Mouse (Mus musculus): ENCODE results near the gene Lipt2. TPM values are rescaled to one million over a fixed set of nuclear protein-coding genes. Genes with fewer than 3 reads are reported as not detected.

The Lipt2 gene
- total and polyA plus RNA-seq, 2 experiments from 2014 or later, result 16.6 to 17.1 TPM

GRCm38 (mm10) chr7:100181614-100182013 lies 22.5 kb downstream of the Lipt2 start:
- TF ChIP-seq CTCF (IDR thresholded peaks at IDR 0.05), result no peak
- H3K27ac ChIP-seq (ENCODE audit: low read depth, low read length), result no peak overlapping the region
- no peaks in the 10 kb centered on the region for H3K9me3 ChIP-seq (ENCODE audit: low read length)
- no peak overlapping the region for H3K4me3 ChIP-seq (ENCODE audit: low read depth, low read length)
- whole genome bisulfite sequencing, result 75% methylated on average over 3 of the region's 3 CpGs
- no peaks in the 10 kb centered on the region for H3K36me3 ChIP-seq (ENCODE audit: insufficient read depth, low read length)
- no peaks in the 10 kb centered on the region for H3K4me1 ChIP-seq (ENCODE audit: insufficient read depth, low read length)
- ATAC-seq (ENCODE audit: low FRiP score) (no peak), DNase-seq (ENCODE audit: low spot score) (no peak)
- no peak overlapping the region for H3K9ac ChIP-seq (replicated peaks; ENCODE audit: low read length, poor library complexity, severe bottlenecking)
- H3K4me2 ChIP-seq (ENCODE audit: low read depth, low read length, poor library complexity, severe bottlenecking), result no peak overlapping the region
- H3K27me3 ChIP-seq (ENCODE audit: insufficient read depth, low read length), result peaks cover 26% of the 10 kb centered on the region

GRCm38 (mm10) chr7:100182388-100182787 lies 23.3 kb downstream of the Lipt2 start:
- Histone ChIP-seq H3K9me3 (ENCODE audit: low read length) (no peaks in the 10 kb centered on the region), H3K27me3 (ENCODE audit: insufficient read depth, low read length) (peaks cover 23% of the 10 kb centered on the region), H3K4me1 (ENCODE audit: insufficient read depth, low read length) (no peaks in the 10 kb centered on the region), H3K9ac (replicated peaks; ENCODE audit: low read length, poor library complexity, severe bottlenecking) (no peak overlapping the region), H3K27ac (ENCODE audit: low read depth, low read length) (no peak overlapping the region), H3K4me2 (ENCODE audit: low read depth, low read length, poor library complexity, severe bottlenecking) (no peak overlapping the region), H3K36me3 (ENCODE audit: insufficient read depth, low read length) (no peaks in the 10 kb centered on the region), H3K4me3 (ENCODE audit: low read depth, low read length) (no peak overlapping the region)
- no peak for TF ChIP-seq CTCF (IDR thresholded peaks at IDR 0.05)
- ATAC-seq (ENCODE audit: low FRiP score) (no peak), DNase-seq (ENCODE audit: low spot score) (no peak)
- 79% methylated on average over 3 of the region's 3 CpGs for WGBS

DNA sequence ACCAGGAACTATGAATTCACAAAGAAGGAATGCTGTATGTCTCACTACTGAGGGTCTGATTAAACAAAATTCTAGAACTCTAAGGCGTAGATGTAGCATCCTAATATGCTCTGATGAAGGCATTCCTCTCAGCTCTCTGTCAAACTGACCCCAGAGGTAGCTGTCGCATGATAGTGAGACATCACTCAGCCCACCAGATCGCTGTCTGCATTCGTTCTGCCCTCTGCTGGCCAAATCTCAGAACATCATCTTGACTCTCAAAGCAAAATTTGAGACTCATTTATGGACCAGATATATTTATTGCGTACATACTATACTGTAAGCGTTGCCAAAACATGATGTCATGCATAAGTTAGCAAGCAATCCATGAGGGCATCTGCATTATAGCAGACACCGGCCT lies 28.5 kb downstream of the Lipt2 start:
- Histone ChIP-seq H3K4me2 (ENCODE audit: low read depth, low read length, poor library complexity, severe bottlenecking) (no peak overlapping the region), H3K9me3 (ENCODE audit: low read length) (no peaks in the 10 kb centered on the region), H3K27me3 (ENCODE audit: insufficient read depth, low read length) (no peaks in the 10 kb centered on the region), H3K4me1 (ENCODE audit: insufficient read depth, low read length) (no peaks in the 10 kb centered on the region), H3K9ac (replicated peaks; ENCODE audit: low read length, poor library complexity, severe bottlenecking) (no peak overlapping the region), H3K36me3 (ENCODE audit: insufficient read depth, low read length) (no peaks in the 10 kb centered on the region), H3K27ac (ENCODE audit: low read depth, low read length) (no peak overlapping the region), H3K4me3 (ENCODE audit: low read depth, low read length) (no peak overlapping the region)
- WGBS, result 23% methylated on average over 7 of the region's 7 CpGs
- peak; percentile 90 for TF ChIP-seq CTCF (IDR thresholded peaks at IDR 0.05)
- ATAC-seq (ENCODE audit: low FRiP score) (no peak), DNase-seq (ENCODE audit: low spot score) (peak; percentile 54)

GRCm38 (mm10) chr7:100190167-100190566 lies 31.1 kb downstream of the Lipt2 start:
- WGBS, result 28% methylated on average over 4 of the region's 4 CpGs
- no peak overlapping the region for H3K4me3 ChIP-seq (ENCODE audit: low read depth, low read length)
- ATAC-seq (ENCODE audit: low FRiP score), result no peak

DNA sequence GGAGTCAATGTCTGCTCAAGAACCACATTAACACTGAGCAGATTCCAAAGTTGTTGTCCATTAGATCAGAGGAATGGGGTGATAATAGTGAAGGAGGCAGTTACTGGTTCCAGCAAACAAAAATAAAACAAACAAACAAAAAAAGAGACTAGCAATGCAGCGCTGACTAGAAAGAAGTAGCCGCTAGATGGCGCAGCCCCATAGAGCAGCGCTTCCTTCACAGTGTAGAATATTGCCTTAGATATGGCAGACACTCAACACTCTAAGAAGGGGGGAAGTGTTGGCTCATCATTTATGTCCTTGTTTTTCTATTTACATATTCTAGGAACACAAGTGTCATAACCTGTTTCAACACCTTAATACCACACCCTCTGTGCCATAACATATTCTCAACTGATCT lies 31.7 kb downstream of the Lipt2 start:
- Histone ChIP-seq H3K27me3 (ENCODE audit: insufficient read depth, low read length) (no peaks in the 10 kb centered on the region), H3K9me3 (ENCODE audit: low read length) (no peaks in the 10 kb centered on the region), H3K4me1 (ENCODE audit: insufficient read depth, low read length) (no peaks in the 10 kb centered on the region), H3K4me3 (ENCODE audit: low read depth, low read length) (no peak overlapping the region), H3K36me3 (ENCODE audit: insufficient read depth, low read length) (no peaks in the 10 kb centered on the region), H3K9ac (replicated peaks; ENCODE audit: low read length, poor library complexity, severe bottlenecking) (no peak overlapping the region), H3K4me2 (ENCODE audit: low read depth, low read length, poor library complexity, severe bottlenecking) (no peak overlapping the region), H3K27ac (ENCODE audit: low read depth, low read length) (no peak overlapping the region)
- peak; percentile 63 for ATAC-seq (ENCODE audit: low FRiP score)
- WGBS, result 4% methylated on average over 4 of the region's 4 CpGs
- peak; percentile 88 for TF ChIP-seq CTCF (IDR thresholded peaks at IDR 0.05)
- DNase-seq (ENCODE audit: low spot score), result peak; percentile 83

More at GRCm38 (mm10) chr7:100190167-100190566, 31.1 kb downstream of the Lipt2 start:
- H3K4me1 ChIP-seq (ENCODE audit: insufficient read depth, low read length), result no peaks in the 10 kb centered on the region
- no peaks in the 10 kb centered on the region for H3K27me3 ChIP-seq (ENCODE audit: insufficient read depth, low read length)
- H3K9me3 ChIP-seq (ENCODE audit: low read length), result no peaks in the 10 kb centered on the region
- no peak overlapping the region for H3K4me2 ChIP-seq (ENCODE audit: low read depth, low read length, poor library complexity, severe bottlenecking)
- no peak for DNase-seq (ENCODE audit: low spot score)
- no peak overlapping the region for H3K9ac ChIP-seq (replicated peaks; ENCODE audit: low read length, poor library complexity, severe bottlenecking)
- TF ChIP-seq CTCF (IDR thresholded peaks at IDR 0.05), result no peak
- H3K36me3 ChIP-seq (ENCODE audit: insufficient read depth, low read length), result no peaks in the 10 kb centered on the region
- no peak overlapping the region for H3K27ac ChIP-seq (ENCODE audit: low read depth, low read length)

GRCm38 (mm10) chr7:100201191-100201590 lies 42.1 kb downstream of the Lipt2 start:
- ATAC-seq (ENCODE audit: low FRiP score), result no peak
- no peak overlapping the region for H3K27ac ChIP-seq (ENCODE audit: low read depth, low read length)
- DNase-seq (ENCODE audit: low spot score), result no peak
- H3K4me3 ChIP-seq (ENCODE audit: low read depth, low read length), result no peak overlapping the region
- H3K9ac ChIP-seq (replicated peaks; ENCODE audit: low read length, poor library complexity, severe bottlenecking), result no peak overlapping the region
- no peak for TF ChIP-seq CTCF (IDR thresholded peaks at IDR 0.05)
- no peaks in the 10 kb centered on the region for H3K9me3 ChIP-seq (ENCODE audit: low read length)
- H3K4me1 ChIP-seq (ENCODE audit: insufficient read depth, low read length), result no peaks in the 10 kb centered on the region
- no peaks in the 10 kb centered on the region for H3K27me3 ChIP-seq (ENCODE audit: insufficient read depth, low read length)
- no peaks in the 10 kb centered on the region for H3K36me3 ChIP-seq (ENCODE audit: insufficient read depth, low read length)
- 84% methylated on average over 3 of the region's 3 CpGs for WGBS
- no peak overlapping the region for H3K4me2 ChIP-seq (ENCODE audit: low read depth, low read length, poor library complexity, severe bottlenecking)

All from midbrain, postnatal 0 days (tissue).